Mouse (Mus musculus): ENCODE data around the gene Fam20c. TPM values are rescaled to one million over a fixed set of nuclear protein-coding genes. Genes with fewer than 3 reads are reported as not detected.

Fam20c gene
- polyA plus RNA-seq, 1 experiment from 2014 or later, result 51.9 TPM

- H3K4me2 ChIP-seq (replicated peaks), result no peak overlapping the region
Measured at GRCm38 (mm10) chr5:138741516-138741915, 12.8 kb upstream of the Fam20c start.

GRCm38 (mm10) chr5:138742281-138742680, 12.0 kb upstream of the Fam20c start:
- H3K9ac ChIP-seq, result no peak overlapping the region
- no peak overlapping the region for H3K27ac ChIP-seq
- H3K27me3 ChIP-seq (replicated peaks), result no peaks in the 10 kb centered on the region
- H3K36me3 ChIP-seq, result no peaks in the 10 kb centered on the region
- no peak for ATAC-seq (ENCODE audit: low FRiP score, low read depth)
- no peak overlapping the region for H3K4me2 ChIP-seq (replicated peaks)
- 0 out of 2 replicates have a peak, but pooled peaks cover 5% of the 10 kb centered on the region for H3K4me1 ChIP-seq
- WGBS, result 60% methylated on average over 5 of the region's 5 CpGs
- no peaks in the 10 kb centered on the region for H3K9me3 ChIP-seq
- H3K4me3 ChIP-seq, result no peak overlapping the region

More at GRCm38 (mm10) chr5:138741516-138741915, 12.8 kb upstream of the Fam20c start:
- H3K9ac ChIP-seq, result no peak overlapping the region
- no peak for ATAC-seq (ENCODE audit: low FRiP score, low read depth)
- H3K4me3 ChIP-seq, result no peak overlapping the region
- H3K9me3 ChIP-seq, result no peaks in the 10 kb centered on the region
- no peaks in the 10 kb centered on the region for H3K27me3 ChIP-seq (replicated peaks)
- H3K27ac ChIP-seq, result no peak overlapping the region
- WGBS, result 90% methylated on average over 5 of the region's 5 CpGs
- no peaks in the 10 kb centered on the region for H3K36me3 ChIP-seq
- 0 out of 2 replicates have a peak, but pooled peaks cover 5% of the 10 kb centered on the region for H3K4me1 ChIP-seq

- no peak overlapping the region for H3K4me3 ChIP-seq
- H3K4me2 ChIP-seq (replicated peaks), result no peak overlapping the region
- H3K27ac ChIP-seq, result no peak overlapping the region
- H3K9ac ChIP-seq, result no peak overlapping the region
- no peaks in the 10 kb centered on the region for H3K36me3 ChIP-seq
- no peak for ATAC-seq (ENCODE audit: low FRiP score, low read depth)
- no peaks in the 10 kb centered on the region for H3K9me3 ChIP-seq
- 69% methylated on average over 2 of the region's 2 CpGs for WGBS
- 0 out of 2 replicates have a peak, but pooled peaks cover 5% of the 10 kb centered on the region for H3K4me1 ChIP-seq
- H3K27me3 ChIP-seq (replicated peaks), result no peaks in the 10 kb centered on the region
Measured at GRCm38 (mm10) chr5:138743631-138744030, 10.7 kb upstream of the Fam20c start.

GRCm38 (mm10) chr5:138745378-138746099, 8.8 kb upstream of the Fam20c start:
- no peak for ATAC-seq (ENCODE audit: low FRiP score, low read depth)
- no peak overlapping the region for H3K4me2 ChIP-seq (replicated peaks)
- 93% methylated on average over 5 of the region's 5 CpGs for WGBS

GRCm38 (mm10) chr5:138753269-138753668, 1.0 kb upstream of the Fam20c start:
- H3K4me1 ChIP-seq, result peaks cover 40% of the 10 kb centered on the region

More at GRCm38 (mm10) chr5:138745378-138746099, 8.8 kb upstream of the Fam20c start:
- no peaks in the 10 kb centered on the region for H3K27me3 ChIP-seq (replicated peaks)
- 0 out of 2 replicates have a peak, but pooled peaks cover 5% of the 10 kb centered on the region for H3K4me1 ChIP-seq
- no peak overlapping the region for H3K4me3 ChIP-seq
- H3K9ac ChIP-seq, result no peak overlapping the region
- no peaks in the 10 kb centered on the region for H3K36me3 ChIP-seq
- H3K9me3 ChIP-seq, result no peaks in the 10 kb centered on the region
- no peak overlapping the region for H3K27ac ChIP-seq

GRCm38 (mm10) chr5:138753946-138754302, 390 bp upstream of the Fam20c start:
- Histone ChIP-seq H3K27ac (peak overlapping the region; percentile 84; the same call in 1 of the 2 replicates), H3K27me3 (replicated peaks) (peaks cover 6% of the 10 kb centered on the region; the same call in 1 of the 2 replicates), H3K4me1 (peaks cover 46% of the 10 kb centered on the region), H3K4me2 (replicated peaks) (peak overlapping the region; percentile 90), H3K9me3 (no peaks in the 10 kb centered on the region), H3K9ac (peak overlapping the region; percentile 88), H3K36me3 (peaks cover 9% of the 10 kb centered on the region; the same call in 1 of the 2 replicates), H3K4me3 (peak overlapping the region; percentile 69)
- no peak for ATAC-seq (ENCODE audit: low FRiP score, low read depth)
- WGBS, result 5% methylated on average over 9 of the region's 9 CpGs

More at GRCm38 (mm10) chr5:138753269-138753668, 1.0 kb upstream of the Fam20c start:
- peaks cover 6% of the 10 kb centered on the region; the same call in 1 of the 2 replicates for H3K27me3 ChIP-seq (replicated peaks)
- H3K9me3 ChIP-seq, result no peaks in the 10 kb centered on the region
- H3K27ac ChIP-seq, result no peak overlapping the region
- peak overlapping the region; percentile 90 for H3K4me2 ChIP-seq (replicated peaks)
- no peak overlapping the region for H3K9ac ChIP-seq
- WGBS, result 64% methylated on average over 4 of the region's 4 CpGs
- ATAC-seq (ENCODE audit: low FRiP score, low read depth), result no peak
- peaks cover 5% of the 10 kb centered on the region; the same call in 1 of the 2 replicates for H3K36me3 ChIP-seq
- H3K4me3 ChIP-seq, result no peak overlapping the region

DNA sequence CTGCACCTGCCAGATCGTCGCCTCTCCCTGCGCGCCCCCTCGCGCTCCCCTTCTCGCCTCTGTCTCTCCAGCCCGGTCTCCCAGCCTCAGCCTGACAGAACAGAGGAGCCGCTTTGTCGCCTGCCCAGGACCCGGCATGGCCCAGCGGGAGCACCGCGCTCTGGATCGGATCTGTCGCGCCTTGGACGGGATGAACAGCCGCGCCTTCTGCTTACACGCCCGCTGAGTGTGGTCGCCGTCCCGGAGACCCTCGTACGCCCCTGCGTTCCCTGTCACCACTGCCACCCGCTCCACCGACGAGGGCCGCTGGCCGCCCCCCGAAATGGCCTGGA, 773 bp downstream of the Fam20c start:
- WGBS, result under 1% methylated on average over 32 of the region's 34 CpGs
- Histone ChIP-seq H3K27ac (peak overlapping the region; percentile 84), H3K36me3 (peaks cover 11% of the 10 kb centered on the region; the same call in 1 of the 2 replicates), H3K4me2 (replicated peaks) (peak overlapping the region; percentile 90), H3K27me3 (replicated peaks) (peaks cover 6% of the 10 kb centered on the region; the same call in 1 of the 2 replicates), H3K4me1 (peaks cover 56% of the 10 kb centered on the region), H3K9me3 (no peaks in the 10 kb centered on the region), H3K4me3 (peak overlapping the region; percentile 69), H3K9ac (peak overlapping the region; percentile 88)
- no peak; the same call in 1 of the 2 replicates for ATAC-seq (ENCODE audit: low FRiP score, low read depth)

- Histone ChIP-seq H3K9me3 (no peaks in the 10 kb centered on the region), H3K27ac (peak overlapping the region; percentile 84), H3K9ac (peak overlapping the region; percentile 88), H3K36me3 (peaks cover 15% of the 10 kb centered on the region; the same call in 1 of the 2 replicates), H3K4me3 (peak overlapping the region; percentile 69), H3K27me3 (replicated peaks) (peaks cover 6% of the 10 kb centered on the region; the same call in 1 of the 2 replicates), H3K4me2 (replicated peaks) (peak overlapping the region; percentile 90), H3K4me1 (peaks cover 61% of the 10 kb centered on the region)
- WGBS, result under 1% methylated on average over 61 of the region's 61 CpGs
- ATAC-seq (ENCODE audit: low FRiP score, low read depth), result peak; percentile 25
Measured at GRCm38 (mm10) chr5:138755453-138756301, 1.4 kb downstream of the Fam20c start.

DNA sequence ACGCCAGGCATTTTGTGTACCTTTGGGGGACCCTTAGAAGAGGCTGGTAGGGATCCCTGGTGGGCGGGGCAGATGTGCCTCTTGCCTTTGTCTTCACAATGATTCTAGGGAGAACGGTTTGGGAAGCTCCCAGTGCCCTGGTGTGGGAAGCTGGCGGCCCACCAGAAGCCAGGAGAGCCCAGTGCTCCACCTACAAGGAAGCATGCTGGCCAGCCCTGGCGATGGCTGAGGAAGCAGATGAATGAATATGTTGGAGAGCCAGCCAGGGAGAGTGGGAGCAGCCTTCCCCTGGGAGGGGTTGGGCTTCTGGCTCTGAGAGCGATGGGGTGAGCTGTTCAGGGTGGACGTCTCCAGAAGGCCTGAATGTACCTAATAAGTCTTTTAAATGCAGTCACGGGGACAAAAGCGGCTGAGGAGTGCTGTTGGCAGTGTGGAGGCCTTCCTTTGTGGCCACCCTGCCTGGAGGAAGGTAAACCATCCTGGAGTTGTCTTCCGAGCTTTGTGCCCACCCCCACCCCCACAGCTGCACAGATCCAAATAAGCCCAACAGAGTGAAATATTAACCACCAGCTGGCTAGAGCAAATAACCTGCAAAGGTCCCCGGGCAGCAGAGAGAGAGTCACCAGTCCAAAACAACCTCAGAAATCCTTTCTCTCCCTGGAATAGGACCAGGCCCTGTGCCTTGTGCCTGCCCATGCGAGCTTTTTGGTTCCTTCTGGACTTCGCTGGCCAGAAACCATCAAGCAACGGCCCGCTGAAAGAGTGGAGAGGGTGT, 2.2 kb downstream of the Fam20c start:
- peak overlapping the region; percentile 84; the same call in 1 of the 2 replicates for H3K27ac ChIP-seq
- no peaks in the 10 kb centered on the region for H3K9me3 ChIP-seq
- ATAC-seq (ENCODE audit: low FRiP score, low read depth), result no peak
- peaks cover 69% of the 10 kb centered on the region for H3K4me1 ChIP-seq
- H3K36me3 ChIP-seq, result peaks cover 15% of the 10 kb centered on the region; the same call in 1 of the 2 replicates
- peak overlapping the region; percentile 88 for H3K9ac ChIP-seq
- H3K4me2 ChIP-seq (replicated peaks), result peak overlapping the region; percentile 90
- peaks cover 6% of the 10 kb centered on the region; the same call in 1 of the 2 replicates for H3K27me3 ChIP-seq (replicated peaks)
- peak overlapping the region; percentile 69 for H3K4me3 ChIP-seq
- 18% methylated on average over 15 of the region's 15 CpGs for WGBS

- Histone ChIP-seq H3K4me2 (replicated peaks) (peak overlapping the region; percentile 90), H3K27me3 (replicated peaks) (peaks cover 6% of the 10 kb centered on the region; the same call in 1 of the 2 replicates), H3K4me1 (peaks cover 75% of the 10 kb centered on the region), H3K27ac (peak overlapping the region; percentile 84; the same call in 1 of the 2 replicates), H3K4me3 (peak overlapping the region; percentile 69), H3K9me3 (no peaks in the 10 kb centered on the region), H3K36me3 (peaks cover 15% of the 10 kb centered on the region; the same call in 1 of the 2 replicates), H3K9ac (peak overlapping the region; percentile 88)
- 59% methylated on average over 6 of the region's 6 CpGs for WGBS
- ATAC-seq (ENCODE audit: low FRiP score, low read depth), result no peak
Measured at GRCm38 (mm10) chr5:138757135-138757534, 2.8 kb downstream of the Fam20c start.

DNA sequence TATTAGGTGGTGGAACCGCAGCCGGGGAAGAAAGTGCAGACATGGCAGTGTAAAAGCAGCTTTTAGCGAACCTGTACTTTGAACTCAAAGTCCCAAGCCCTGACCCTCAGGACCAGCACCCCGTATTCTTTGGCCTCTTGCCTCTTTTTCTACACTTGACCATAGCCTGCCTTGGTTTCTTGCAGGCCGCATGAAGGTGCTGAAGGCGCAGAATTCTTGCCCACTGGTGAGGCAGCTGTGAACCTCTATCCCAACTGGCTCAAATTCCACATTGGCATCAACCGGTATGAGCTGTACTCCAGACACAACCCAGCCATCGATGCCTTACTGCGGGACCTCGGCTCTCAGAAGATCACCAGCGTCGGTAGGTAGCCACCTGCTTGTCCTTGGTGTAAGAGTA, 3.3 kb downstream of the Fam20c start:
- H3K4me3 ChIP-seq, result peak overlapping the region; percentile 69; the same call in 1 of the 2 replicates
- H3K4me1 ChIP-seq, result peaks cover 80% of the 10 kb centered on the region
- peak overlapping the region; percentile 88 for H3K9ac ChIP-seq
- H3K27ac ChIP-seq, result no peak overlapping the region
- peaks cover 1% of the 10 kb centered on the region; the same call in 1 of the 2 replicates for H3K27me3 ChIP-seq (replicated peaks)
- WGBS, result 94% methylated on average over 12 of the region's 12 CpGs
- peak overlapping the region; percentile 90 for H3K4me2 ChIP-seq (replicated peaks)
- no peak for ATAC-seq (ENCODE audit: low FRiP score, low read depth)
- H3K36me3 ChIP-seq, result peaks cover 19% of the 10 kb centered on the region
- no peaks in the 10 kb centered on the region for H3K9me3 ChIP-seq

All from neural tube, embryonic 12.5 days (tissue).